Mouse (Mus musculus): ENCODE results near the gene Eya4.

Gene Eya4

GRCm38 (mm10) chr10:23233425-23233824 lies 117.2 kb downstream of the Eya4 start:
- DNase-seq (ENCODE audit: low spot score in 2 of 2): no peak

DNA sequence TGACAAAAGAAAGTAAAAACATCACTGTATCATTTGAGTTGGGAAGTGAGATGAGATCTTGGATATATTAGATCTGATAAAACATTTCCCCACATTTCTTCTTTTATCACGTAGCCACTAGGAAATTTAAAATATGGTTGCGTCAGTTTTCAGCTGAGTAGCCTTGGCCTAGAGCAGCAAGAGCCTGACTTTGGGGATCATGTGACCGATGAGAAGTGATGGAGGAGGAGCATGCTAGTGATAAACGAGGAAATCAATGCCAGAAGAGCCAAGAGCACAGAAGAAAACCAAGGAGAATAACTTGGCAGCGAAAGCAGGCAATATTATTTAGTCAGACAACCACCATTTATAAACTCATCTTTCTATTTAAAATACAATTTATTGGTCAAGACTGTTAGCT lies 119.7 kb downstream of the Eya4 start:
- no peak for DNase-seq (ENCODE audit: low spot score in 2 of 2)

GRCm38 (mm10) chr10:23223336-23223735 lies 127.2 kb downstream of the Eya4 start:
- DNase-seq (ENCODE audit: low spot score in 2 of 2): no peak

DNA sequence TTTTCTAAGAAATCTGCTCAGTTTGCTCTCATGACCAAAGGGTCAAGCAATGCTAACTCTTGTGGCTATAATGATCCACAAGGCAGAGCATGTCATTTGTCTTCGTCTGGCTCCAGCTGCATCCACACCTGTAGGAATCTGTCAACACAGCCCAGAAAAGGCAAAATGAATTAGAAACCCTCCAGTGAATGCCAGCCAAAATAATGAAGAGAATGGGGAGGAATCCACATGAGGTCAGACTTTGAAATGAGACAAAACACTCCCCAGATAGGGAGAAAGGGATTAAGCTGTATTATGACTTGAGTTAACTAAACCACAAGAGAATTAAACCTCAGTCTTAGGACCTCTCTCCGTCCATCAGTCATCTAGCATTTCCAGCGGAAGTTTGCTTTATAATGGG lies 130.2 kb downstream of the Eya4 start:
- no peak for DNase-seq (ENCODE audit: low spot score in 2 of 2)

DNA sequence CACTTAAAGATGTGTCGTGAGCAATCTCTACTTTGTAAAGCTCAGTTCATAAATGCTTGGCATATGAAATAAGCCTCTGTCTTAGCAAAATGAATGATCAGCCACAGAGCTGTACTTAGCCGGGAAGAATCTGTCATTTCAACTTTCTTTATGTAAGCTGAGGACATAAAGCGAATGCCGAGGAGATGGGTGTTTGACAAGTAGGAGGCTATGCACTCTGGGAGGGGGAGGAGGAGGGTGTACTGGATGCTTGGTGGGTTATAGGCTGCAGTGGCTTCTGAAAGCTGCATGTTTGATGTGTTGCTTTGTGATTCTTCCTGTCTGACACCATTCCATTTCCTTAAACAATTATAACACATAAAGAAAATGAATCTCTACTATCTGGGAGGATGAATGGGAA lies 133.8 kb downstream of the Eya4 start:
- DNase-seq (ENCODE audit: low spot score in 2 of 2): no peak

- no peak for DNase-seq (ENCODE audit: low spot score in 2 of 2)
These were observed 139.2 kb downstream of the Eya4 start for GRCm38 (mm10) chr10:23211381-23211780.

DNA sequence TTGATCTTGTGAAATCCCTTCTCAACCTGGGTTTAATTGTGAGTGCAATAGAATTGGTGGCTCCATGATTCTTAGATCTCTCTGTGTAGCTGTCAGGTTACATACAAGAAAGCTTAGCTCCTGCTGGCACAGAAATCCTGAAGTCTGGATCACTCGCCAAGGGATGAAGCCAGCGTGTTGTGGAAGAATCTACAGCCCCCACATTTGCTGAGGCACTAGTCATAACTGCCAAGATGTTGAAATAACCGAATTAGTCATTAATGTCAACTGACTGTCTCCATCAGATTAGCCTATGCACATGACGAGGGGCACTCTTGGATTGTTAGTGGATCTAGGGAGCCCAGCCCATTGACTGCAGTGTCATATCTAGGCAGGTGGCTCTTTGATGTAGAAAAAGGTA lies 146.7 kb downstream of the Eya4 start:
- no peak for DNase-seq (ENCODE audit: low spot score in 2 of 2)

DNA sequence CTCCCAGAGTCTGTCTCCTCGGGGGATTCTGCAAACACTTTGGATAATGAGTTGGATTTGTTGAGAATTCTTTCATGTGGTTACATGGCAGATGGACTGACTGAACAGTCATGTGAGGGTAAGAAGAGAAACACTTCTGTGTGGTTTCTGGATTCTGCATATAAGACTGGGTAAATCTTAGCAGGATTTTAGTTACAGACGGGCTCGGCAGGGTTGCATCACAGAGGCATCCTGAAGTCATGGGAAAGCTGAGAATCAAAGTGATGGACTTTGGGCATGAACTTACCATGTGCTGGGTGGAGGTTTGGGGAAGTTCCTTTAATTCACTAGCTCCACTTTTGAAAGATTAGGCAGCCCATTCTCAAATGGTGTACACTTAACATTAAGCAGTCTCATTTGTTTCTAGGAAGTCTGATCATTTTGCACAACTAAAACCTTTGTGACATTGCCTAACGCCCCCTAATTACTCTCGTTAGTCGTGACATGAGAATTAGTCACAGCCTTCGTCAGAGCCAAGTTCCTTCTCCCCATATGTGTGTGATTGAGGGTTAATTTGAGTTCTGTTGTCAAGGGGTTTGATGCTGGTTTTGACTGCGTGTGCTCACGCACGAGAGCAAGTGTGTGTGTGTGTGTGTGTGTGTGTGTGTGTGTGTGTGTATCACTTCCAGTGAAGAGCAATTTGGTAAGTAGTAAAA lies 147.3 kb downstream of the Eya4 start:
- no peak for DNase-seq (ENCODE audit: low spot score in 2 of 2)

DNA sequence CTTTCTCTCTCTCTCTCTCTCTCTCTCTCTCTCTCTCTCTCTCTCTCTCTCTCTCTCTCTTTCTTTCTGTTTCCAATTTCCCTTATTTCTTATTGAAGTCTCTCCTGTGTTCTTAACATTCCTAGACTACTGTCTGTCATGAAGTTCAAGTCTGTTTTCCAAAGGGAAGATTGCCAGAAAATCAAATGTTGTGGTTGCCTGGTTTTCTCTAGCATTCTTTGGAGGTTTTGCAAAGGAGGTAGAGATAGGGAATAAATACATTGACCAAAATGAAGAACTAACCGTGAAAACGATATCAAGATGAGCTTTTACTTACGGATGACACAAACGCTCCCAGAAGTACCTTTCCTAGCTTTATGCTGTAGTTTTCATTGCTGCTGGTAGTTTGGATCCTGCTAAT lies 148.0 kb downstream of the Eya4 start:
- no peak for DNase-seq (ENCODE audit: low spot score in 2 of 2)

GRCm38 (mm10) chr10:23198251-23198650 lies 152.3 kb downstream of the Eya4 start:
- no peak for DNase-seq (ENCODE audit: low spot score in 2 of 2)

DNA sequence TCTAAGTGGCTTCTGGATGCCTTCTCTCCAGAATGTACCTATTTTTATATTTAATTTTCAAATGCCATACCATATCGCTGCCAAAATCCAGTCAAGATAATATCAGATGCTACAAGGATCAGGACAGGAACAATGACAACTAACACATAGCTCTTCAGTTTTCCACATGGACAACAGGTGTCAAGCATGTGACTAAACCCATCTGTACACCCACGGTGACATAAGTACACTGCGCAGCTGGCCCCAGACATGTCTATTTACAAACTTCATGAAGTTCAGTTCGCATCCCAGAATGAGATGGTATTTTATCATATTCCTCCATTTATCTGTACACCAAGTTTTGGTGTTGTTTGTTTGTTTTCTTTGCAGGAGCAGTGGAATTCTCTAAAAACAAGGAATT lies 154.2 kb downstream of the Eya4 start:
- no peak for DNase-seq (ENCODE audit: low spot score in 2 of 2)

GRCm38 (mm10) chr10:23195337-23195736 lies 155.2 kb downstream of the Eya4 start:
- no peak for DNase-seq (ENCODE audit: low spot score in 2 of 2)

- no peak for DNase-seq (ENCODE audit: low spot score in 2 of 2)
These were observed 160.8 kb downstream of the Eya4 start for GRCm38 (mm10) chr10:23189836-23190235.

DNA sequence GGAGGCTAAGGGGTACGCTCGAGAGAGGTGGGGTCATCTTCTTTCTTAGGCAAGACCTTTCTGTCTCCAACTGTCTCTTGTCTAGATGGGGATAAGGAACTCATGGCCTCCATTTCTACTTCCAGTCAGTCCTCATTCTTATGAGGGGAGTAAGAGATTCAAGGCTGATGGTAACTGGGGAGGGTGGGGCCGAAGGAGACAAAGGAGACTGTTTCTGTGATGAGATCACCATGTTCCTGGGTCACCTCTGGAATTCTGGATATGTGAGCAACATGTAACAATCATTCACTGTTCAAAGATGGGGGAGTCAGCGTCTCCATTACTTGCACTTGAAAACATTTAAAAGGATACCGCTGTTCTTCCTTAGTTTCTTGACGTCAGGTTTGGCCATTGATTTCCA lies 165.2 kb downstream of the Eya4 start:
- DNase-seq (ENCODE audit: low spot score in 2 of 2): no peak

DNA sequence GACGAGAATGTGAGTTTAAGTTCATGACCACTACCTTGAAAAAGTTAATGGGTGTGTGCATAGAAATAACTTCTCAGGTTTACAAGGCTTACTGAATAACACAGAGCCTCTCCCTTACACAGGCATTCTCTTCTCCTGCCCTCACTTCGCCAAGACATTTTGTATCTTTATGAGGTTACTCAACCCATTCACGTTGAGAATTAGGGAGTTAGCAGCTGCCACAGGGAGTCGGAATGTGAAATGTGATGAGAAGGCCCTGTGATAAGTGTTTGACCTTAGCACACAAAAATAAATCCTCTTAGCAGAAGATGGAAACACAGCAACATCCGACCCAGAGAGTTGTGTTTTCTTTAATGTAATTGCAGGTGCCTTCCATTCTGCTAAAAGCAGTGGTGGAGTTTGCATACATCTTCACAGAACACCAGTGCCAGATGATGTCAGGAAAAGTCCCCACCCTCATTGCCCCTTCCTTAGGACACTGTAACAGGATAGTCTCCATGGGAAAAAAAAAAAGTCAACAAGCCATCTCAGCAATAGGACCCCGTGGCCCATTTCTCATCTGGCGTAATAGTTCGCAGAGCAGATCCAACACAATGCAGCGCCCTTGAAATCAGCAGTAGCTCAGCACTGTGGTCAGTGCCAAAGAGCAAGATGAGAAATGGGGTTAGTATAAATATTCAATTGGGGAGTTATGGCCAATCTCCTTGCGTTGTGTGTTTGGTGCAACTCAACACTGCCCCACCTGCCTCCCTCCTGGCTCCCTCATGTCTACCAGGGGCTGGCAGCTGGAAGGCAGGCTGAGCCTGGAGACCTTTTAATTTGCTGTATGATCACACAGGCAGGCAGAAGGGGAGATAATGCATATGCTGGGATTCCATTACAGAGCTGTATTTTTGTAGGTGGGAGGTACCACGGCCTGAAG lies 168.8 kb downstream of the Eya4 start:
- no peak for DNase-seq (ENCODE audit: low spot score in 2 of 2)

DNA sequence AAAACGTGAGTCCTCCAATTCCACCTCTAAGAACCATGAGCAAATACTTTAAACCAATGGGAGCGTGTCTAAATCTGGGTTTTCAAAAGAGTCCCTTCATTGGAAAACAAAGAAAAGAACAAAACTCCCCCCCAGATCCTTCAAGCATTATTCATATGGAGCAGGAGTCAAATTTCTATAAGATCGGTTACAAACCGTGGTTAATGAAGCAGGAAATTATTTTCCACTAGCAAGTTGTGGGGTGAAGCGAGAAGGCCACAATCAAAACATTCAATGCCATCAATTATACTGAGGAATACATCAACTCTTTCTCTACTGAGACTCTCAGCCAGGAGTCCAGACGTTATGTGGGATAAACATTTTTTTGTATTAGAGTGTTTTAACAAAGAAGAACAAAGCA lies 171.3 kb downstream of the Eya4 start:
- no peak for DNase-seq (ENCODE audit: low spot score in 2 of 2)

DNA sequence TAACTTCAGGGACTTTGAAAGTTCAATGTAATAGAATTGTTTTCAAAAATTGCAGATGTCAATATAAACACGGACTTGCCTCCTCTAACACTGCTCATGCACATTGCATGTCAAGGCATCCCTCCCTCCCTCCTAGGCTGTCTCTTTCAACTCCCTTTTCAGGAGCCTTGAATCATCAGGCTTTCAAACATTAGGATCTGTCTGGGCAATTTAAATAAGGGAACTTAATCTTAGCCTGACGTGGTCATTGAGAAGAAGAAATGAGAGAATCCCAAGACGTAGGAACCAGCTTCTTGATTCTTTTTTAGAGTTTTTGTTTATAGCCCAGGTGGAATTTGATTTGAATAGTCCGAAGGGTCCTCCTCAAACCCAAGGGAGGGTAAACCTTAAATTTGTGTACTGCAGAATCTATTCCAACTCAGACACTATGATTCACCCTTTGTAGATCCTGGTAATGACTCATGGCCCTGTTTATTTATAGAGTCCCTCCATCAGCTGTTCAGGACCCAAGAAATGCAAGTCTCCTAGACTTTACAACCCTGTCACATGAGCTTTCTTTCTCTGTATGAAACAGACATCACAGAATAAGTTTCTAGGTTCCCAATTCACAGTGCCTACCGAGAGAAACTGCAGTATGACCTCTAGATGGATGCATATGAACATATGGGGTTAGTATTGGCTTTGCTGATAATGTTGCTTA lies 173.1 kb downstream of the Eya4 start:
- DNase-seq (ENCODE audit: low spot score in 2 of 2): no peak

DNA sequence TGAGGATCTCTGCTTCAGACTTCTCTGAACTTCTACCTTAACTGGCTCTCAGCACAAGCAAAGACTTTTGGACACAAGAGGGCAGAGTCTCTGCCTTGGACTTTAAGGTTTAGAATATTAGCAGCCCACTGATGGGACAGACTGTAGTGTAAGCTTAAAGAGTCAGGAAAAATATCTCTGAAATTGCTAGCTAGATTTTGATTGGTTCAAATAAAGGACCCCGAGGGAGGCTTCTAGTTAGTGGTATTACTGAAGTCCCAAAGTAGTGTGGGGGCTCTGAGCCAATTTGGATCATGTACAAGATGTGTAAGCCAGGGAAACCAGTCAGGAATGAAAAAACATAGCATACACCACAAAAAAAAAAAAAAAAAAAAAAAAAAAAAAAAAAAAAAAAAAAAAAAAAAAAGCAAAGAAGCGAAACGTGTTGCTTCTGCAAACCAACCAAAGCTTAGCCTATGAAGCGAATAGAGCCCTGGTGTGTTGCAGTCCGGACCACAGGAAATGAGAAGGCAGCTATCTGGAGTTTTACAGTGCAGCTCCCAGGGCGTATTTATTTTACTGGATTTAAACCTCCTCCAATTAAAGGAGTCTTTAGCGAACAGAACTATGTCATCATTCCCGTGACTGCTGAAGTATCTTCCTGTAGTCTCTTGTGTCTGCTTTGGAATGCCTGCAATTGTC lies 173.8 kb downstream of the Eya4 start:
- DNase-seq (ENCODE audit: low spot score in 2 of 2): no peak

DNA sequence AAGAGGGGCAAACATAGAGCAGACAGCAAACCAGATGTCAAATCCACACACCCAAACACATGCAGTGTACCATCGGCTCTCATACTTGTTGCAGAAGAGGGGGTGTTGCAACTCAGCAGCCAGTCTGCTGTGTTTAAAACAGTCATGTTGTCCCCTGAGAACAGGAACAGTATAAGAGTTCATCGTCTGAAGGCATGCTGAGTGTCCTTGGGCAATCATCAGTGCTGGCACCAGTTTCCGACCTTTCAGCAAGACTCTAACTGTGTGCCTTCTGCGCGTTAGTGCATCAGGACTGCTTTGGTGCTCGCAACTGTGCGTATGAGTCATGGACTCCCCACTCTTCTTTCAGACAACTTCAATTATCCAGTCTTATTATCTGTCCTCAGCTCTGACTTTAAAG lies 179.0 kb downstream of the Eya4 start:
- DNase-seq (ENCODE audit: low spot score in 2 of 2): no peak

GRCm38 (mm10) chr10:23165089-23165642 lies 185.4 kb downstream of the Eya4 start:
- DNase-seq (ENCODE audit: low spot score in 2 of 2): no peak

- DNase-seq (ENCODE audit: low spot score in 2 of 2): no peak
These were observed 190.7 kb downstream of the Eya4 start for GRCm38 (mm10) chr10:23159844-23160243.

DNA sequence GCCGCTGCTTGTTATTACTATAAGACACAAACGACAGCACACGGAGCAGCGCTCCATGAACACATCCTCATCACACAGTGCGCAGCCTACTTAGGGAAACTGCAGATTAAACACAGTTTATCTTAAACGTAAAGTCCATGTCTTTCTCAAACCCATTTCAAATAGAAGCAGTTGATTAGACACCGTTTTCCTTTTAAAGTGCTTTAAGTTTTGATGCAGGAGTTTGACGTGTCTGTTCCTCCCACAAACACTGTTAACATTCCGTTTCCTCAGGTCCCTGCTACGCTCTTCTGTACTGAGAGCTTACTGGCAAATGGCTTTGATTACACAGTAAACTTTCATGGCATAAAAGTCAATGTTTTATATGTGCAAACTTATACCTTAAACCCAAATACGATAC lies 191.4 kb downstream of the Eya4 start:
- DNase-seq (ENCODE audit: low spot score in 2 of 2): no peak

Measured in frontal cortex, postnatal 25 days (tissue).